Mouse (Mus musculus): ENCODE data around the gene Gm20388.

DNA sequence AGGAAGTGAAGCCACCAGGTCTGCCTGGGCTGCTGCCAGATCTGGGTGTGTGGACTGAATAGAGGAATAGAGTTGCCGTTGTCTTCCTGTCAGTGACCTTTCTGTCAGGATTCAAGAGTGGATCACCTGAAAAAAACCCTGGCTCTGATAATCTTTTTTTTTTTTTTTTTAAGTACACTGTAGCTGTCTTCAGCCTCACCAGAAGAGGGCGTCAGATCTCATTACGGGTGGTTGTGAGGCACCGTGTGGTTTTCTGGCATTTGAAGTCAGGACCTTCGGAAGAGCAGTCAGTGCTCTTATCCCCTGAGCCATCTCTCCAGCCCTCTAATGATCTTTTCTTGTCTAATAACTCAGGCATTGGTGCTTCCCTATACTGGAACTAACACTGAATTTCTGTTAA lies 4122.8 kb downstream of the Gm20388 start:
- TF ChIP-seq CTCF (IDR thresholded peaks at IDR 0.05; ENCODE audit: low read depth, low read length) (peak; percentile 15), POLR2A (IDR thresholded peaks at IDR 0.05; ENCODE audit: insufficient read depth, low read length) (no peak), EP300 (IDR thresholded peaks at IDR 0.05; ENCODE audit: insufficient read depth, low read depth, low read length) (no peak)

Measured in ES-Bruce4 (cell line).